Mouse (Mus musculus) kidney, postnatal 0 days (tissue): ENCODE measurements around the gene Hamp. TPM values are rescaled to one million over a fixed set of nuclear protein-coding genes. Genes with fewer than 3 reads are reported as not detected.

Experiments
- ATAC-seq: fragments of 200-750 bp; cut with Nextera tagmentation; replicated peaks from 2 replicates; pipeline ENCODE4 v1.8.0; 2017; ENCODE audit warnings: low read depth, moderate number of reproducible peaks, moderate TSS enrichment, moderate library complexity; ENCODE audit not compliant: low FRiP score
- DNase-seq: peaks from one replicate; pipeline ENCODE4 v3.0.0-alpha.2; 2016; ENCODE audit warnings: low spot score
- H3K27ac ChIP-seq: fragments of 300-500 bp; sonication (generic); 2 replicates; pipeline ENCODE4 v1.5.1; 2014; ENCODE audit warnings: mild to moderate bottlenecking
- H3K27me3 ChIP-seq: fragments of 300-500 bp; sonication (generic); 2 replicates; pipeline ENCODE4 v1.6.1; 2014; ENCODE audit warnings: low read length, mixed read lengths; ENCODE audit not compliant: insufficient read depth
- H3K36me3 ChIP-seq: fragments of 300-500 bp; sonication (generic); 2 replicates; pipeline ENCODE4 v1.6.1; 2014; ENCODE audit warnings: low read length, mixed read lengths; ENCODE audit not compliant: insufficient read depth
- H3K4me1 ChIP-seq: fragments of 300-500 bp; sonication (generic); replicated peaks from 2 replicates; pipeline ENCODE4 v1.6.1; 2014; ENCODE audit warnings: antibody characterized with exemption, low read length, mixed read lengths; ENCODE audit not compliant: insufficient read depth
- H3K4me2 ChIP-seq: fragments of 300-500 bp; sonication (generic); 2 replicates; pipeline ENCODE4 v1.6.1; 2014; ENCODE audit warnings: mild to moderate bottlenecking, low read length, moderate library complexity, mixed read lengths
- H3K4me3 ChIP-seq: fragments of 300-500 bp; sonication (generic); replicated peaks from 2 replicates; pipeline ENCODE4 v1.5.1; 2014; ENCODE audit warnings: low read depth, low read length
- H3K9ac ChIP-seq: fragments of 300-500 bp; sonication (generic); 2 replicates; pipeline ENCODE4 v1.6.1; 2014; ENCODE audit warnings: low read depth, low read length
- H3K9me3 ChIP-seq: fragments of 300-500 bp; sonication (generic); replicated peaks from 2 replicates; pipeline ENCODE4 v1.6.1; 2016; ENCODE audit warnings: low read length, inconsistent platforms, mixed read lengths
- CTCF ChIP-seq: IDR thresholded peaks from 2 replicates; pipeline ENCODE4 v1.5.1; 2016; ENCODE audit warnings: antibody characterized with exemption, low read depth, mild to moderate bottlenecking, moderate library complexity
- WGBS: fragments of 180-500 bp; shearing (Covaris S2); extraction: QIAGEN DNeasy Blood & Tissue Kit; methylation state at CpG from one replicate; pipeline ENCODE4 v1.1.7; 2014; 5-methylcytosine and 5-hydroxymethylcytosine counted together
- polyA plus RNA-seq: library from polyadenylated mRNA; unstranded; fragments of >200 nt; fragmentation: Nextera tagmentation; extraction: Ambion mirVana; gene quantifications from 2 replicates; pipeline ENCODE4 v1.2.1, GENCODE M21; 2015

The Hamp gene
- polyA plus RNA-seq, 1 experiment from 2014 or later: not detected

DNA sequence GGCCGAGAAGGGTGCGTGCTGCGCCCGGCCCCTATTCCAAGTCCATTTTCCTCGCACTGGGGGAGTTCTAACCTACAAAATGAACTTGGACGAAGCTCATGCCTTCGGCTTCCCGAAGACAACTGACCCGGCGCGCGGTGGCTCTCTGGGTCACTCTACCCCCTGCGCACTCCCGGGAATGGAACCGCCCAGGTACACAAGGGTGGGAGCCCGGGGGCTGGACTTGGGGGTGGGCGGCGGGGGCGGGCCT is 29.3 kb upstream of the Hamp start, which contains the start of gene Lsr:
Gene Lsr, minus strand, starts transcription at position 214 of the 250 bp plus-strand sequence.
- TF ChIP-seq CTCF: no peak
- ATAC-seq (peak; percentile 92), DNase-seq (no peak)
- Histone ChIP-seq H3K4me2 (peak within 1 kb of the TSS; percentile 60), H3K4me1 (no peaks in the 10 kb centered on the region), H3K36me3 (no peaks in the 10 kb centered on the region), H3K27ac (peak within 1 kb of the TSS; percentile 80), H3K4me3 (peak within 1 kb of the TSS; percentile 53), H3K9me3 (no peaks in the 10 kb centered on the region), H3K9ac (peak within 1 kb of the TSS; percentile 69), H3K27me3 (no peaks in the 10 kb centered on the region)
- WGBS: 2% methylated on average over 19 of the region's 19 CpGs

DNA sequence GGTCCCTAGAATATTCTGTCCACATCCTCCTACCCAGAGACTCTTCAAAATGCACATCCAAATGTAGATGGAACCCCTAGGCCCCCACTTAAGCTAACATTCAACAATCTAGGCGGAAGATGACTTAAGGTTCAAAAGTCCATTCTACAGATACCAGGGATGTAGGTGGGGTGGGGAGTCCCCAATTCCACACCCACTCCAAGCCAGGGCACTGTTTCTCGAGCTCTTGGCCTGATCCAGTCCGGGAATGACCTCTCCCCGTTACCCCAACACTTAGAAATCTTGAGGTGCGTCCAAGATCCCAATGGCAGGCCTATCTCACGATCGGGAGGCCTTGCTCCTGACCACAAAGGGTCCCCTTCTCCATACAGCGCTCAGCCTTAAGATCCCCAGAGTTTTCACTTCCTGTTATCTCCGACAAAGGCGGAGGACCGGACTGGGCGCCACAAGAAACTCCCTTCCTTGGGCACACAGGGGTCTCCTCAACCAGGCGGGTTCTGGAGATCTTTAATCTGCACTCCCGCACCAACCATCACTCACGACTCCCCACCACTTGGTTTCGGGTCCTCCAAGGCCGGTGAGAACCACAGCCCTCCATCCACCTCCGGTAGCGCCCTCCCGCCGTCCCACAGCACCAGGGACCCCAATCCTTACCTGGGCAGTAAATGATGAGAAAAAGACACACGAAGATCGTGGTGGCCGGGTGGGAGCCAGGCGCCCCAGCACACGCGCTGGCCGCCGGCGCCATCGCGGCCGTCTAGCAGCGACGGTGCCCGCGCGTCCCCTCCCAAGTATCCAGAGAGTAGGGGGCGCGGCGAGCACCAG is 28.8 kb upstream of the Hamp start:
- H3K4me2 ChIP-seq: peak overlapping the region; percentile 60
- TF ChIP-seq CTCF: no peak
- H3K9ac ChIP-seq: peak overlapping the region; percentile 69
- DNase-seq (no peak), ATAC-seq (peak; percentile 38)
- H3K4me1 ChIP-seq: no peaks in the 10 kb centered on the region
- no peaks in the 10 kb centered on the region for H3K36me3 ChIP-seq
- H3K4me3 ChIP-seq: peak overlapping the region; percentile 53
- H3K27me3 ChIP-seq: no peaks in the 10 kb centered on the region
- peak overlapping the region; percentile 80 for H3K27ac ChIP-seq
- H3K9me3 ChIP-seq: no peaks in the 10 kb centered on the region
- 5% methylated on average over 41 of the region's 41 CpGs for WGBS

DNA sequence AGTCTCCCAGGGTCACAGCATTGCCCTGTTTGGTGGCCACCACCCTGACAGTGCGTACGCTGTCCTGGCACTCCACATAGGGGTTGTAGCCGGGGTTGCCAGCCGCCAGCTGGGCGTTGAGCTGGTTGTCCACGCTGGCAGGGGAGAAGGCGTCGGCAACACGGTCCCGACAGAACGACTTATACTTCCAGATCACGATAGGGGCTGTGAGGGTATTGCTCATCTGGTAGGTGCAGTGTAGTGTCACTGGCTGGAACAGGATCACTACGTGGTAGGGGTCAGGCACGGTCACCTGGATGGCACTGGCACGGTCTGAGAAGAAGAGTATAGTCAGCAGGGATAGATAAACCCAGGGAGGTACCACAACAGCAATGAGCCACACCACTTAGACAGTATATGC is 28.1 kb upstream of the Hamp start:
- no peaks in the 10 kb centered on the region for H3K9me3 ChIP-seq
- no peaks in the 10 kb centered on the region for H3K4me1 ChIP-seq
- no peak for ATAC-seq
- peak overlapping the region; percentile 60; the same call in 1 of the 2 replicates for H3K4me2 ChIP-seq
- TF ChIP-seq CTCF: no peak
- H3K27me3 ChIP-seq: no peaks in the 10 kb centered on the region
- peak overlapping the region; percentile 69; the same call in 1 of the 2 replicates for H3K9ac ChIP-seq
- no peaks in the 10 kb centered on the region for H3K36me3 ChIP-seq
- 79% methylated on average over 15 of the region's 15 CpGs for WGBS
- DNase-seq: no peak
- peak overlapping the region; percentile 53; the same call in 1 of the 2 replicates for H3K4me3 ChIP-seq
- H3K27ac ChIP-seq: no peak overlapping the region

DNA sequence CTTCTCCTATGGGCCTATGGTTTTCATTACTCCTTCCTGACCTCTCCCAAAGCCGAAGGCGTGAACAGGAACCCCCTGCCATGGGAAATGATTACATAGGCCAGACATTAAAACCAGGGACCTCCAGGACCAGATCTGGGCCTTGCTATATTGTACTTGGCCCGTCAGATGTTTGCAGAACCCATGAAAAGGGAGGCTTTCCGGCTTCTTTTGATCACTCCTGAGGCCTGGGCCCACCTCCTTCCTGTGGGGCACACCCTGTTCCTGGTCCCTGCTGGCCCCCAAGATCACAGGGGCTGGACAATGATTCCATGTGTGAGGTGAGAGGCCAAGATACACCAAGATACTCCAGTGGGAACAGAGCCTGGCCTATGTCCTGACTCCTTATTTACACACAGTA is 25.3 kb upstream of the Hamp start:
- no peak overlapping the region for H3K4me2 ChIP-seq
- no peaks in the 10 kb centered on the region for H3K36me3 ChIP-seq
- no peak for TF ChIP-seq CTCF
- H3K9me3 ChIP-seq: no peaks in the 10 kb centered on the region
- 74% methylated on average over 4 of the region's 4 CpGs for WGBS
- DNase-seq (no peak), ATAC-seq (no peak)
- H3K27me3 ChIP-seq: no peaks in the 10 kb centered on the region
- H3K4me3 ChIP-seq: no peak overlapping the region
- H3K27ac ChIP-seq: no peak overlapping the region
- H3K4me1 ChIP-seq: no peaks in the 10 kb centered on the region
- H3K9ac ChIP-seq: no peak overlapping the region

DNA sequence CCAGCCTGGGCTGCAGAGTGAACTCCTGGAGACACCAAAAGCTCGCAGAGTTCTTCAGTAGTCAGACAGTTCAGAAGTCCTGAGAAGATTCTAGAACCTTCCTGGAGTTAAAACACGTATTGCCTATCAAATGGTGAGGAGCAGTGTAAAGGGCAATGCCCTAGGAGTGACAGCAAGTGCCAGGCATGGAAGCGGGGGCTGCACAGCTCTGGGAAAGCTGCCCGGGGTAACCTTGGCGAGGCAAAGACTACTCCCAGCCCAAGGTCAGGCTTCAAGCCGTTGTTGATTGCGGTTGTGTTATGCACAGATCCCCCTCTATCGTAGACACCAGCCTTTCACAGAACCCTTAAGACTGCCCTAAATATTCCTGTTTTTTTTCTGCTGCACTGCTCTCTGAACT is 24.8 kb upstream of the Hamp start:
- Histone ChIP-seq H3K9me3 (no peaks in the 10 kb centered on the region), H3K27ac (no peak overlapping the region), H3K4me1 (no peaks in the 10 kb centered on the region), H3K36me3 (no peaks in the 10 kb centered on the region), H3K4me2 (no peak overlapping the region), H3K9ac (no peak overlapping the region), H3K27me3 (no peaks in the 10 kb centered on the region), H3K4me3 (no peak overlapping the region)
- DNase-seq: no peak
- ATAC-seq: no peak
- WGBS: 91% methylated on average over 8 of the region's 8 CpGs
- TF ChIP-seq CTCF: no peak

DNA sequence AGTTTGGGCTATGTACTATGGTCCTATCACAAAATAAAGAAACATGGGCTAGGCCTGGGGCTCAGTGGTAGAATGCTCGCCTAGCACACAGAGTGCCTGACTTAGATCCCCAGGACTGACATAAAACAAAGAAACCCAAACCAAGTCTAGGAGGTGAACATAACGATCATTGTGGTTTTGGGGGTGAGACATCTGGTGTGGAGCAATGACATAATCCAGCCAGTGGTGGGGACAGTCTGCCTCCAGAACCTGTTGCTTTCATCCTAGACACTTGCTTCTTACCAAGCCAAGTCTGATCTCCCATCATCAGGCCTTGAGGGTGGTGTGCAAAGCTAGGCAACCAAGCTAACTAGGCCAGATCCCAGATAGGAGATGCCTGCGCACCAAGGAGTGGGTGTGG is 22.8 kb upstream of the Hamp start:
- TF ChIP-seq CTCF: no peak
- Histone ChIP-seq H3K4me3 (no peak overlapping the region), H3K9ac (no peak overlapping the region), H3K27ac (no peak overlapping the region), H3K4me2 (no peak overlapping the region), H3K9me3 (no peaks in the 10 kb centered on the region), H3K36me3 (no peaks in the 10 kb centered on the region), H3K4me1 (no peaks in the 10 kb centered on the region), H3K27me3 (no peaks in the 10 kb centered on the region)
- ATAC-seq (no peak), DNase-seq (no peak)
- WGBS: 64% methylated on average over 3 of the region's 3 CpGs
